Mouse (Mus musculus) right cerebral cortex, adult 2 months (tissue): Measurements from ENCODE around the gene Hoxd4.

Source experiments
- DNase-seq, 2 experiments: peaks; one replicate each; pipeline ENCODE4 v3.0.0; 2021 to 2022; ENCODE audit warnings: low spot score in 2 of 2

Gene Hoxd4

GRCm38 (mm10) chr2:74711721-74712621, at the start of gene Hoxd4, which contains the start of gene Hoxd3:
Gene Hoxd4 (plus strand): TSS chr2:74711929.
Gene Hoxd3 (plus strand): TSS chr2:74711927.
- DNase-seq, result no peak

GRCm38 (mm10) chr2:74663291-74663925, 48.3 kb upstream of the Hoxd4 start:
- peak; percentile 66 to 69 for DNase-seq

DNA sequence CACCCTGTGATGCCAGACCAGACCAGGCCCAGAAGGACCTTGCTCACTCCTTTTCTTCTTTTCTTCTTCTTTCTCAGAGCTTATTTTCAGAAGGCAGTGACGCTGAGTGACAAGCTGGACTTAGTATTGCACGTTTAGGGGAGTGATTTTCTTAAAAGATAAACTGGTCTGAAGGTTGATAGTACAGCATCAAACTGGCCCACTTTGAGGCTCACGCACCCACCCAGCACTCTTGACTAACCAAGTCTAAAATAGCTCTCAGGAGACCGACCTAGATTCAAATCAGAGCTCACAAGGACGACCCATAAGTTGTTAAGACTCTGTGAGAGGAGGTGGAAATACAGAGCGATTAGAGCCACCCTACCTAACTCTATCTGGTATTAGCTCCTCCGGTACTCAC, 45.3 kb upstream of the Hoxd4 start:
- DNase-seq, result no peak

GRCm38 (mm10) chr2:74667191-74667841, 44.4 kb upstream of the Hoxd4 start:
- DNase-seq, result no peak

- DNase-seq, result no peak
Observed at GRCm38 (mm10) chr2:74667842-74668357, 43.8 kb upstream of the Hoxd4 start, which contains the start of gene Hoxd13. Gene Hoxd13 (plus strand): TSS chr2:74668310.

DNA sequence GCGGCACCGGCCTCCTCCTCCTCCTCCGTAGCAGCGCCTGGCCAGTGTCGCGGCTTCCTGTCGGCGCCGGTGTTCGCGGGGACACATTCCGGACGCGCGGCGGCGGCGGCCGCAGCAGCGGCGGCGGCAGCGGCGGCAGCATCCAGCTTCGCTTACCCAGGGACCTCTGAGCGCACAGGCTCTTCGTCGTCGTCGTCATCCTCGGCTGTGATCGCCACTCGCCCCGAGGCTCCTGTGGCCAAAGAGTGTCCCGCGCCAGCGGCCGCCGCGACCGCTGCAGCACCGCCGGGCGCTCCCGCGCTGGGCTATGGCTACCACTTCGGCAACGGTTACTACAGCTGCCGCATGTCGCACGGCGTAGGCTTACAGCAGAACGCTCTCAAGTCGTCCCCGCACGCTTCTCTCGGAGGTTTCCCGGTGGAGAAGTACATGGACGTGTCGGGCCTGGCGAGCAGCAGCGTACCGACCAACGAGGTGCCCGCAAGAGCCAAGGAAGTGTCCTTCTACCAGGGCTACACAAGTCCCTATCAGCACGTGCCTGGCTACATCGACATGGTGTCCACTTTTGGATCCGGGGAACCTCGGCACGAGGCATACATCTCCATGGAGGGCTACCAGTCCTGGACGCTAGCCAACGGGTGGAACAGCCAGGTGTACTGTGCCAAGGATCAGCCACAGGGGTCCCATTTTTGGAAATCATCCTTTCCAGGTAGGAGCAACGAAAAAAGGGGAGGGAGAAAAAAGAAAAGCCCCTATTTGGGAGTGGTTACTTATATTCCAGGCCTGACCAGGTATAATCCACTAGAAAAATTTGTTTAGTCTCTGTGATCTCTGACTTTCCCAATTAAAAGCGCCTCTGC, 43.1 kb upstream of the Hoxd4 start:
- no peak for DNase-seq

GRCm38 (mm10) chr2:74669230-74669578, 42.5 kb upstream of the Hoxd4 start:
- DNase-seq, result no peak

DNA sequence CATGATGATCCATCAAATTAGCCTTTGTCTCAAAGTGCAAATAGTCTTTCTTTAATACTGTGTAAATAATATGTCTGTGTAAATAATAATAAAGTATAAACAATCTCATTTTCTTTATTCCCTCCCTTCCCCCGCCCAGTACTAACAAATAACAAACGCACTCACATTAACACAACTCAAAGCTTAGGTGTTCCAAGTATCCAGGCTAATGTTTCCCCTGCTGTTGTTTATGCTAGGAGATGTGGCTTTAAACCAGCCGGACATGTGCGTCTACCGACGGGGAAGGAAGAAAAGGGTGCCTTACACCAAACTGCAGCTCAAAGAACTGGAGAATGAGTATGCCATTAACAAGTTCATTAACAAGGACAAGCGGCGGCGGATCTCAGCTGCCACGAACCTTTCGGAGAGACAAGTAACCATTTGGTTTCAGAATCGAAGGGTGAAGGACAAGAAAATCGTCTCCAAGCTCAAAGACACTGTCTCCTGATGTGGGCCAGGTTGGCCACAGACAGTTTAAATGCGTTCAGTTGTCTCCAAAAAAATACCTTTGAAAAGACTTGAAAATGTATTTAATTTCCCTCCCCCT, 42.0 kb upstream of the Hoxd4 start:
- DNase-seq, result no peak

- DNase-seq, result no peak
Observed at GRCm38 (mm10) chr2:74670632-74671188, 41.0 kb upstream of the Hoxd4 start.

DNA sequence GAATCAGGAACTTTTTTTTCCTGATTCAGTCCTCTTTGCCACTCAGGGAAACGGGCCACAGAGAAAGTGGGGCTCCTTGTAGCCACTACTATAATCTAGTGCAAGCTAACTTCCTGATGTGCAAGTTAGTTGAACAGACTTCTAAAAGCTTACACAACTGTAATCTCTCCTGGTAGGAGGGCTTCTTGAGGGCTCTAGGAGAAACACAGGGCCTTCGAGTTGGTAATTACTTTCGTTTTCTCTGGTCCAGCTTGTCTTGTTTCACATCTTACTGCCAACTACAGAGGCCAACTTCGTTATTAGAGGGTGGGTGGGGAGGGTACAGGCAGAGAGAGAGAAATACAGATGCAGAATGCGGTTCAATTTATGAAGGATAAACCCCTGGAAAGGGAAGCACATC, 39.9 kb upstream of the Hoxd4 start:
- no peak for DNase-seq

DNA sequence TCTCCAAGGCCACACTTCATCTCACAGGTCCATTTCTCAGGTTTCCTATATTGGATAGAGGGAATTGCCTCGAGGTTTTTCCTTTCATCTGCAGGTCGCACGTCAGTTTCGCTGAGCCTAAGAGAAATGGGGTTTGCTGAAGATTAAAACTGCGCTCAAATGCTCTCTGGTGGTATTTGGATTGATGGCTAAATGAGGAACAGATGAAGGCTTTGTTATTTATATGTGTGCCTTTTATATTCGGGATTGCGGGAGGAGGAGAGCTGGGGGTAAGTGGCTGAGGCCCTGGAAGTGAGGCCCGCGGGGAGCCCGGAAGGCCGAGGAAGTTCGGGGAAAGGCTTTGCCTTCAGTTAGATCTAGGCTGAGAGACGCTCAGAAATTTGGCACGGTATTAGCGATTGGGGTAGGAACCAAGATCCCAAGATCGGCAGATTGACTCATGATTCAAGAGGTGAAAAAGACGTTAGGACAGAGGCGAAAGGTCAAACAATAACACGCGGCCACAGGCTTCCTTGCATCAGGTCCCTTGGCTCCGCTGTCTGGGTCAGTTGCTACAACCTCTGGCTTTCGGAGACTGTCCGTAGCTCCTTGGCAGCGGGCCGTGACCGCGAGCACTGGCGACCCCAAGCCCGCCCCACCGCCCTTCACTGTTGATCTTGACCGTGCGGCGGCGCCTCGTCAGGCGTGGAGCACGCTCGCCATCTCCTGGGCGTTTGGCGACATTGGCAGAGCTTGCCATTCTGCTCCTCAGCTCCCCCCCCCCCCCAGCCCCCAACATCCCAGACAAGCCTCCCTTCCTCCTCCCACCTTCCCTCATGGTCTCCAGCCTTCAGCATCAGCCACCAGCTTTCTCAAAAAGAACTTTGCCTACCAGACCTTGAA, 39.0 kb upstream of the Hoxd4 start:
- no peak for DNase-seq

DNA sequence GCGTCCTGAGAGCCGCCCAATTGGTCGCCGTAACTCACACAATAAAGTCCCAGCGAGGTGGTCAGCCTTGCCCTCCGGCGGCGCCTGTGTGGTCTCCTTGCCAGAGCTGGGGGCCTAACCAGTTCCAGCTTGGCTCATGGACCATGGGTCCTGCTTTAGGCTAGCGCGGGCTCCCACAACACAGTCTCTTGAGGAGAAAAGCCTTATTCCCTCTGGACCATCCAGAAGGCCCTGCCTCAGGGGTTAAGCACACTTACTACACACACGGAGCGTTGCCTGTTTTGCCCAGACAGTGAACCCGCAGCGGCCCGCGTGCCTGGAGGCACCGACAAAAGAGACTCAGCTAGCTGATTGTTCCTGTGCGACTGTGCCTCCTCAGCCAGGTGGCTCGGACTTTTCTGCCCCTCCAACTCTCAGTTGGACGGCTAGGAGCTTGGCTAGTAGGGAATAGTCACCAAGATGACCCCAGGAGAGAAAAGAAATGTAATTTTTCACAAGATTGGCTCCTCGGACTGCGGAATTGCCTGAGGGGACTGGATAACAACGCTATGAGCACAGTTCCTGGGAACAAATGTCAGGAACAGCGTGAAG, 37.8 kb upstream of the Hoxd4 start:
- DNase-seq, result no peak

GRCm38 (mm10) chr2:74674881-74675665, 36.7 kb upstream of the Hoxd4 start, which contains the start of gene Hoxd12:
Gene Hoxd12 (plus strand): TSS chr2:74675013.
- DNase-seq, result no peak

DNA sequence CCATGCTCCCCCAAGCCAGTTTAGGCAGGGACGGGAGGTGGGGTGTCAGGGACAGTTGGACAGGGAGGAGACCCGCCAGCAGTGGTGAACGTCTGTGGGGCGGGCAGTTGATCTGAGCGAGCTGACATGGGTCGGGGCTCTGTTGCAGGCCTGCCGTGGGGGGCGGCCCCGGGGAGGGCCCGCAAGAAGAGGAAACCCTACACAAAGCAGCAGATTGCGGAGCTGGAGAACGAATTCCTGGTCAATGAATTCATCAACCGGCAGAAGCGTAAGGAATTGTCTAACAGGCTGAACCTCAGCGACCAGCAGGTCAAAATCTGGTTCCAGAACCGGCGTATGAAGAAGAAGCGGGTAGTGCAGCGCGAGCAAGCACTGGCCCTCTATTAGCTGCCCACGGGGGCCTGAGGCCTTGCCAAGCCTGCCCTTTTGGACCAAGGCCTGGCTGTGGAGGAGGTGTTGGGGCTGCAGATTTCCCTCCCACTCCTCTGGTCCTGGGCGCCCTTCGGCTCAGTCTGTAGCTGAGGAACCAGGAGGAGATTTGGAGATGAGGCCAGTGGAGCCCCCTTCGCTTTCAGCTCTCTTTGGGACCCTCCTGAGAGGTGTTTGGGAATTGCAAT, 36.0 kb upstream of the Hoxd4 start:
- DNase-seq, result no peak

DNA sequence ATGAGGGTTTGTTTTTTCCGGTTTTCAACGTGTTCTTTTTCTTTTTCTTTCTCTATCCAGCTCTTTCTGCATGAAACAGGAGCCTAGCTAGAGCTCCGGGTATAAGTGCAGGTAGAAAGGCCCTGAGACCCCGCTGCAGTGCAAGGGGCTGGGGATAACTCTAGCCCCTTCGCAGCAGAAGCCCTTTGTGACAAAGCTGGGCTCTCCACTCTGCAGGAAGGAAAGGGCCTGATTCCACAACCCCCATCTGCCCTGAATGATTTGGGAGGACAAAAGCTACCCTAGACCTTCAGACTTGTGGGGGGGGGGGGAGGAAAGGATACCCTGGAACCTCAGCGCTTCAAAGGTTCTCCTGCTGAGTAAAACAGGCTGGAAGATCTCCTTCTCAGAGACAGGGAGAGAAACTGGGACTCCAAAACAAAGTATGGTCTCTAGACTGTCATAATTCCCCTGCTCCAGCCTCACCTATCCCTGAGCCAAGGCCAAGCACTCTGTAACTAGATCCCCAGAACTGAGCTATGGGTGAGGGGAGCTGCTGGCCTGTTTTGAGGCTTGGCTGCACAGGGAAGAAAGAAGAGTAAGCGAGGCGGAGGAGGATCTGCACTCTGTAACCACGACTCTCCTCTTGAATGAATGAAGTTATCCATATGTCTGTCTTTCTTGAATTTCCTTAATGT, 35.2 kb upstream of the Hoxd4 start:
- DNase-seq, result no peak

- DNase-seq, result no peak
Observed at GRCm38 (mm10) chr2:74677106-74677505, 34.6 kb upstream of the Hoxd4 start.

GRCm38 (mm10) chr2:74678891-74679595, 32.7 kb upstream of the Hoxd4 start, which contains the start of gene Hoxd11:
Gene Hoxd11 (plus strand): TSS chr2:74679557.
- no peak for DNase-seq
